25 mouse cellular contexts compared by ENCODE assay signal in genomic region chr5:118538487-118538886, GRCm38 (mm10). TPM values are rescaled to one million over a fixed set of nuclear protein-coding genes. Genes with fewer than 3 reads are reported as not detected.
DNase-seq lines count a peak whose midpoint lies in the region; ATAC-seq lines count a peak whose summit lies in the region.
"Had no signal": no experiment of that assay in that cellular context is flagged by ENCODE, and none has a peak within 500 bp of the region (broad histone marks: within the 10 kb centered on the region; RNA-seq: fewer than 3 reads in every experiment).

No protein-coding gene starts in this region.

- DNase-seq in kidney, postnatal 25 days = no peak
- peak; percentile 54 for DNase-seq in limb, embryonic 10.5 days (ENCODE audit: low spot score)
- DNase-seq in left cerebral cortex, adult 9 months (ENCODE audit: low spot score in 2 of 2) = no peak
- no peak for DNase-seq in left cerebral cortex, adult 8-10 months (ENCODE audit: low spot score in 2 of 2)
- DNase-seq in ovary, adult 18-20 months (ENCODE audit: low spot score) = no peak
- DNase-seq: adrenal gland, postnatal 14 days; cerebellum, adult 2 months; cerebellum, postnatal 36 days; gastrocnemius, postnatal 36 days; heart, adult 2 months; heart, postnatal 14 days; kidney, adult 11 months; kidney, postnatal 36 days; layer of hippocampus, postnatal 36 days; lung, adult 18-20 months; lung, postnatal 36 days; thymus, postnatal 36 days had no signal

- 21% methylated on average over 5 of the region's 5 CpGs for WGBS in kidney, embryonic 16.5 days
- 8% methylated on average over 5 of the region's 5 CpGs for WGBS in embryonic facial prominence, embryonic 13.5 days
- WGBS in limb, embryonic 10.5 days = 9% methylated on average over 5 of the region's 5 CpGs

- 0 out of 2 replicates have a peak, but pooled peaks cover 2% of the 10 kb centered on the region for H3K27me3 ChIP-seq in kidney, embryonic 16.5 days (ENCODE audit: insufficient read depth, low read length)
- H3K27me3 ChIP-seq in embryonic facial prominence, embryonic 13.5 days = no peaks in the 10 kb centered on the region
- H3K27me3 ChIP-seq in limb, embryonic 10.5 days (ENCODE audit: low read depth, poor library complexity, severe bottlenecking) = no peaks in the 10 kb centered on the region
- H3K27me3 ChIP-seq: hindbrain, embryonic 12.5 days; midbrain, embryonic 15.5 days; neural tube, embryonic 13.5 days had no signal

- peaks cover 3% of the 10 kb centered on the region; the same call in 1 of the 2 replicates for H3K9me3 ChIP-seq in kidney, embryonic 16.5 days (ENCODE audit: low read length)
- H3K9me3 ChIP-seq in embryonic facial prominence, embryonic 13.5 days = no peaks in the 10 kb centered on the region
- no peaks in the 10 kb centered on the region for H3K9me3 ChIP-seq in limb, embryonic 10.5 days (replicated peaks)
- H3K9me3 ChIP-seq: hindbrain, embryonic 12.5 days; midbrain, embryonic 15.5 days; neural tube, embryonic 13.5 days had no signal

- peak overlapping the region; percentile 1; the same call in 1 of the 2 replicates for H3K27ac ChIP-seq in kidney, embryonic 16.5 days (ENCODE audit: low read length)
- 0 out of 2 replicates have a peak overlapping the region, but pooled peaks have one; percentile 36 for H3K27ac ChIP-seq in embryonic facial prominence, embryonic 13.5 days
- H3K27ac ChIP-seq in limb, embryonic 10.5 days = peak overlapping the region; percentile 83
- H3K27ac ChIP-seq: heart, adult 2 months; heart, embryonic 13.5 days; hindbrain, embryonic 12.5 days; liver, embryonic 12.5 days; midbrain, embryonic 15.5 days; neural tube, embryonic 13.5 days had no signal

- peaks cover 11% of the 10 kb centered on the region for H3K4me1 ChIP-seq in kidney, embryonic 16.5 days (ENCODE audit: insufficient read depth, low read length)
- H3K4me1 ChIP-seq in embryonic facial prominence, embryonic 13.5 days = peaks cover 35% of the 10 kb centered on the region
- H3K4me1 ChIP-seq in limb, embryonic 10.5 days = peaks cover 49% of the 10 kb centered on the region
- H3K4me1 ChIP-seq: liver, embryonic 12.5 days; midbrain, embryonic 15.5 days; neural tube, embryonic 13.5 days had no signal

- no peak overlapping the region for H3K4me3 ChIP-seq in kidney, embryonic 16.5 days (ENCODE audit: low read length)
- H3K4me3 ChIP-seq in embryonic facial prominence, embryonic 13.5 days = no peak overlapping the region
- no peak overlapping the region for H3K4me3 ChIP-seq in limb, embryonic 10.5 days
- H3K4me3 ChIP-seq: heart, adult 2 months; heart, embryonic 13.5 days; hindbrain, embryonic 12.5 days; liver, embryonic 12.5 days; megakaryocyte, embryonic 14.5 days; midbrain, embryonic 15.5 days; neural tube, embryonic 13.5 days had no signal

- no peak overlapping the region for H3K9ac ChIP-seq in kidney, embryonic 16.5 days (replicated peaks; ENCODE audit: low read length)
- H3K9ac ChIP-seq in embryonic facial prominence, embryonic 13.5 days = no peak overlapping the region
- H3K9ac ChIP-seq: heart, embryonic 13.5 days; hindbrain, embryonic 12.5 days; liver, embryonic 12.5 days; midbrain, embryonic 15.5 days; neural tube, embryonic 13.5 days had no signal

- H3K4me2 ChIP-seq in kidney, embryonic 16.5 days (replicated peaks; ENCODE audit: low read depth, low read length) = no peak overlapping the region
- no peak overlapping the region for H3K4me2 ChIP-seq in embryonic facial prominence, embryonic 13.5 days
- H3K4me2 ChIP-seq: heart, embryonic 13.5 days; hindbrain, embryonic 12.5 days; liver, embryonic 12.5 days; midbrain, embryonic 15.5 days; neural tube, embryonic 13.5 days had no signal

- H3K36me3 ChIP-seq in kidney, embryonic 16.5 days (ENCODE audit: insufficient read depth, low read length) = no peaks in the 10 kb centered on the region
- no peaks in the 10 kb centered on the region for H3K36me3 ChIP-seq in embryonic facial prominence, embryonic 13.5 days
- H3K36me3 ChIP-seq in limb, embryonic 10.5 days = no peaks in the 10 kb centered on the region
- H3K36me3 ChIP-seq: heart, embryonic 13.5 days; hindbrain, embryonic 12.5 days; liver, embryonic 12.5 days; midbrain, embryonic 15.5 days; neural tube, embryonic 13.5 days had no signal

- no peak for ATAC-seq in kidney, embryonic 16.5 days (ENCODE audit: low FRiP score, low TSS enrichment)
- no peak for ATAC-seq in embryonic facial prominence, embryonic 13.5 days (ENCODE audit: insufficient number of reproducible peaks, insufficient read depth, low FRiP score, low TSS enrichment, low read depth)
- ATAC-seq: liver, embryonic 12.5 days; midbrain, embryonic 15.5 days had no signal

RNA-seq across cellular contexts. Expression of gene Med13l, which starts 22.0 kb away (rescaled TPM):
- polyA plus RNA-seq in kidney, embryonic 16.5 days (2015; fragmentation: Nextera tagmentation; extraction: Ambion mirVana) = 8.2 and 9.1 TPM in 2 replicates
- 16.6 and 19.4 TPM in 2 replicates for polyA plus RNA-seq in embryonic facial prominence, embryonic 13.5 days (2015; fragmentation: Nextera tagmentation; extraction: Ambion mirVana)
- polyA plus RNA-seq in limb, embryonic 10.5 days (2016; fragmentation: Nextera tagmentation; extraction: Ambion mirVana) = 11.1 and 13.9 TPM in 2 replicates
- total RNA-seq in left cerebral cortex, adult 8-10 months (2022) = 100 to 1,000 TPM in 2 of 4 experiments, 10 to 100 TPM in 2; 91.8 to 110 (median 101) TPM

Comparison
In these comparisons a context has a peak if more than half of its experiments do, and no peak if none do; other contexts are left out.
1. H3K27ac ChIP-seq: peak in every context shown above with its lines; median percentile 83 in limb, embryonic 10.5 days; 36 in embryonic facial prominence, embryonic 13.5 days; 1 in kidney, embryonic 16.5 days.